Mouse (Mus musculus) naive thymus-derived CD4-positive, alpha-beta T cell, adult 2 months (primary cell): ENCODE measurements around the gene Bcar1.

Experiments used
- DNase-seq: peaks from one replicate; pipeline ENCODE4 v3.0.0-alpha.2; 2011; ENCODE audit warnings: low read depth

Gene Bcar1

DNA sequence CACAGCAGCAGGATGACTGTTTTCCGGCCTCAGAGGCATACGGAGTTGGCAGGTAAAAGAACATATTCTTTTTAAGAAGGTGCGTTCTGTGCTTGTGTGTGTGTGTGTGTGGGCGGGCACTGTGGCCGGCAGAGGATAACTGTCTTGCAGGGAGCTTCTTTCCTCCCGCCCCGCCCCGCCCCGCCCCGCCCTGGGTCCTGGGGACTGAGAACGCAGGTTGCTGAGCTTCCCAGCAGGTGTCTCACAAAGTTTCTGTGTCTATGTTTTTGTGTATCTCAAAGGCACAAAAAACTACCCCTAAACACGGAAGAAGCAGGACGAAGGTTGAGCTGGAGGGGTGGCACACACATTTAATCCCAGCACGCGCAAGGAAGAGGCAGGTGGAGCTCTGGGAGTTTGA lies 25.7 kb upstream of the Bcar1 start:
- no peak for DNase-seq

DNA sequence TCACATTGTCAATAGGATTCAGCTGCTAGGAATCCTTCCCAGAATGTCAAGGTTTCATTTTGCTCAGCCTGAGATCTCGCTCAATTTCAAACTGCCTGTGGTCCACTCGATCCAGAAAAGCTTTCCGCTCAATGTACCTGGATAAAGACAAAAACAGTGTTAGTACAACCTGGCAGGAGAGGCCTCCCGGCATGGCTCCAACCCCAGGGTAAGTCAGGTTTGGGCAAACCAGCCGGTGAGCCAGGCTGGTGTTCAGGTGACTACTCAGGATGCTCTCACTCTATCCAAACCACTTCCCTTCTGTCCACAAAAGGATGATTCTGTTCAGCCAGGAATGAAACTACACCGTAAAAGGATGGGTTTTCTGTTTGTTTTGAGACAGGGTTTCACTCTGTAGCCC lies 25.0 kb upstream of the Bcar1 start:
- DNase-seq = no peak

DNA sequence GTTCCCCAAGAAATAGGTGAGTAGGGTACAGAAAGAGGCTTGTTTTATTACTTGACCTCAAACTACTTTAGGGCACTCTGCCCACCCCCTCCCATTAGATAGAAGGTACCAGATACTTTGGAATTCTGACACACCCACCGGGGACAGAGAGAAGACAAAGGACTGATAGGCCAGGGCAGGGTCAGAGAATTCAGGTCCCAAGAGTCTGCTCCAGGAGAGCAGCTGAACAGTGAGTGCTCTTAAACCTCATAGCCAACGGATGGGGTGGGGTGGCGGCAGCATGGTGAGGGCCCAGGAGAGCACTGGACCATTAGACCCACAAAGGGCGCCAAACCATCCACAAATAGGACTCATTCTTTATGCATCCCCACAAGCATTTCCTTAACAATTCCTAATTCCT lies 22.0 kb upstream of the Bcar1 start:
- DNase-seq = no peak

DNA sequence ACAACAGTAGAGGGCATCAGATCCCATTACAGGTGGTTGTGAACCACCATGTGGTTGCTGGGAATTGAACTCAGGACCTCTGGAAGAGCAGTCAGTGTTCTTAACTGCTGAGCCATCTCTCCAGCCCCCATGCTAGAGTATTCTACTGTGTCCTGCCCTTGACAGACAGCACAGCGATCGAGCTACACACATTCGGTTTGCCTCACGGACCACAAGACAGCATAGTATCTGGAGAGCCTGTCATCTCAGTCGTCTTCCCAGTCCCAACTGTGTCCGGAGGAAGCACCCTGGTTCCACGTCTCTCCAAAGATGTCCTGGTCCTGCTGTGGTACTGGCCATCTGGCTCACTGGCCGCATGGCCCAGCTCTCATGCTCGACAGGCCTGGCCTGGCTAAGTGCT lies 21.5 kb upstream of the Bcar1 start:
- no peak for DNase-seq

DNA sequence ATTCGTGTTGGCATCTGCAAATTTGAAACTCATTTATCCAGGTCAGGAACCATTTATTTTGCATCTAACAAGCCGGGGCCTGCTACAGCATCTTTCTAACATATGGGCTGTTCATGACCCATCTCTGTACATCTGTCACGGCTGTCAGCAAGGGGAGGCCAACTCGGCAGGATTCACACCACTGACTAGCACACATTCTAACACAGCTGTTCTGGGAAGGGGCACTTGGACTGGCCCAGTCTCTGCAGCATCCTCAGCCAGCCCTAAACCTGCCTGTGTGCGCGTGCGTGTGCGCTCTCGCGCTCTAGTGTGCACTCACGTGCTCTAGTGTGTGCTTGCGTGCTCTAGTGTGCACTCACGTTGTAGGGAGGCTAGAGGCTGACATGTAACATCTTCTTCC lies 17.1 kb upstream of the Bcar1 start:
- no peak for DNase-seq

DNA sequence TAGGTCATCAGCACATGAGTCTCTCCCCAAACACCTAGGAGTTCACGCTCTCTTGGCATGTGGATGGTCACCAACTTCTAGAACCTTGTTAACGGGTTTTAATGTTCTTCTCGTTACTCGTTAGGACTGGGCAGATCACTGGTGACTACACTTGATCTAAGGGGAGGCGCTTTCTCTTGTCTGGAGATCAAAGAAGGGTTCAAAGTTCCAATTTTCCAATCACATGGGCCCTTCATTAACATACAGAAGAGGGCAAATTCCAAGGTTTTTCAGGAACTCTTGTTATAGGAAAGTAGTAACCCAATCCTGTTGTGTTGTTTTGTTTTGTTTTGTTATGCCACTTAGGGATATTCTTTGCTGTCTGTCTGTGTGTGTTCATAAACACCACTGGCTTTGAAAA lies 15.2 kb upstream of the Bcar1 start:
- DNase-seq = no peak

DNA sequence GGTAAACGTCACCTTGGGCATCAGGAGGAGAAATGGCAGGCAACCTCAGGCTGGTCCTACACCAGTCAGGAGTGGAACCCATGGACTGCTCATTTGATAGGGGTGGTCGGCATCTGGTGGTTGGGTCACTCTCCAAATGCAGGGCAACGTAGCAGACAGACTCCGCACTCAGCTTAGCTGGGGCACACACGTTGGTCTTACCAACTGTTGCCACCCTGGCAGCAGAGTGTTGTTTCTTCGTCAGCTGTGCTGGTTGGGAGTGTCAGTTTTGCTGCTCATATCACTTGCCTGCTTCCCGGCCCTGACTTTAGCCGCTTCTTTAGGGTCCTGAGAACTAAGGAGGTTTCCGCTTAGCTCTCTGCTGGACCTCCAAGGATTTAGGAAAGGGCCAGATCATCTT lies 14.0 kb upstream of the Bcar1 start:
- no peak for DNase-seq

DNA sequence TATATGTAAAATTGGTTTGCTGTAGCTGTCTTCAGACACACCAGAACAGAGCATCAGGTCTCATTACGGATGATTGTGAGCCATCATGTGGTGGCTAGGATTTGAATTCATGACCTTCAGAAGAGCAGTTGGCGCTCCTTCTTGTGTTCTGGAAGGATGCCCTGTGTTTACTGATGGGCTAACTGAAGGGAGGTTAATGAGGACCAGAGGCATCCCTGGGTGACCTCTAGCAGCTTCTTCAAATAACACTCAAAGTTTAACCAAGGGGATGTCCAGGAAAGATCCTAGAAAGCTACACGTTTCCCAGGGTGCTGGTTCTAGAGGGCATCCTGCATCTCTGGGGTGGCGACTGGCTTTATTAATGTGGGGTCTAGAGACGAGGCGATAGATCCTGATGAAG lies 11.1 kb upstream of the Bcar1 start:
- DNase-seq = no peak

DNA sequence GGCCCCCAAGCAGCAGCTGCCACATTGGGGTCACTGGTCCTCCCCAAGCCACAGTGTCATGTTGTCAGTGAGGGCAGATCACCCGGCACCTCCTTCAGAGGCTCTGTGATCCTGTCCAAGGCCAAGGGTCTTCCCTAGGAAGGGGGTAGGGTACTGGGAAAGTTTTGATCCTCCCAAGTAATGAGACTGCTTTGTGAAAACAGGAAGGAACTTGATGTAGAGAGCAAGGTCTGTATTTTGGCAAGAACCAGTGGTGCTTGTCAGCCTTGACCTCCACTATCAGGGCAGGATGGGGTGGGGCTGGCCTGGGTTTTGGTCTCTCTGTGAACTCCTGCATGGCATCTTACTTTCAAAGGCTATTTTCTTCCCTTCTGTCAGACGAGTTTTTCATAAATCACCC lies 10.5 kb upstream of the Bcar1 start:
- DNase-seq = no peak

DNA sequence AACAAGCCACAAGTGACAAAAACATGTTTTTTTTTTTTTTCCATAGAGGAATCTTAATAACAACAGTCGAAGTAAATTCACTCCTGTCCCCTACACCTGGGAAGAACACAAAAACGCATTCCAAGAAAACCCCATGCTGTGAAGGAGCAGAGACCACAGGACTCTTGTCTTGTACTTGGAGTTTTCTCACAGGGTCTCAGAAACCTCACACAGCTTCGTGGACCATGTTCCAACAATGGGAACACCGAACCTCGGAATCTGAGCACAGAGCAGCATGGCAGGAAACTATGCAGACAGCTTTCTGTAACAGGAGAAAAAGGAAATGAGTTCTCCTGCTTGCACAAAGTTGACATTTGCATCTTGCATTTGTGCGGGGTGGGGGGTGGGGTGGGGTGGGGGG lies 5.2 kb upstream of the Bcar1 start:
- no peak for DNase-seq

DNA sequence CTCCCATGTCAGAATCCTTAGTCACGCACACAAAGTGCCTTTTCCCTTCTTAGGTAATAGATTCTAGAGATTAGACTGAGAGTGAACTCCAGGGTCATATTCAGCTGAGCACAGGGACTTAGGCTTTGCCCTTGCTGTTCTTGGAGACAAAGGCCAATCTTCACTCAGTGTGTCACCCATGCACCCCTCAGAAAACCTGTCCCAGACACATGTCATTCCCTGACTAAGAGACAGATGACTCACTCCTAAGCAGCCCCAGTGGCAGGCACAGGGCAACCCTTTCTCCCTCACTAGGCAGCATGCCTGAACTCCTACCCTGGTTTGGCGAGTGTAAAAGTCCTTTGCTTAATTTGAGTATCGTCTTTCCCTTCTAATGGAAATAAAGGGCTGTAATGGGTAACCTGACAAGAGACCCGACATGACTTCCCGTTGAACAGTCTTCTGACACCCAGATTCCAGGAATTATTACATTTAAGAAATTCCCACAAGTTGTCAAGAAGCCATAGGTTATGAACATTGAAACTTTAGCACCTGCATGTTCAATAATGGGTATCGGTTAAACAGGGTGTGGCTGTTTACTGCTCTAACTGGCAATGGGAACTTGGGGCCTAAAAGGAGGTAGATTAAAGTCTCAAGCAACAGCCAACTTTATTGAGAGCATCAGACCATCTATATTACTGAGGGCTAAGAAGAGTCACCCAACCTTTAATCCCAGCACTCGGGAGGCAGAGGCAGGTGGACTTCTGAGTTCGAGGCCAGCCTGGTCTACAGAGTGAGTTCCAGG lies 4.4 kb upstream of the Bcar1 start:
- DNase-seq = no peak

DNA sequence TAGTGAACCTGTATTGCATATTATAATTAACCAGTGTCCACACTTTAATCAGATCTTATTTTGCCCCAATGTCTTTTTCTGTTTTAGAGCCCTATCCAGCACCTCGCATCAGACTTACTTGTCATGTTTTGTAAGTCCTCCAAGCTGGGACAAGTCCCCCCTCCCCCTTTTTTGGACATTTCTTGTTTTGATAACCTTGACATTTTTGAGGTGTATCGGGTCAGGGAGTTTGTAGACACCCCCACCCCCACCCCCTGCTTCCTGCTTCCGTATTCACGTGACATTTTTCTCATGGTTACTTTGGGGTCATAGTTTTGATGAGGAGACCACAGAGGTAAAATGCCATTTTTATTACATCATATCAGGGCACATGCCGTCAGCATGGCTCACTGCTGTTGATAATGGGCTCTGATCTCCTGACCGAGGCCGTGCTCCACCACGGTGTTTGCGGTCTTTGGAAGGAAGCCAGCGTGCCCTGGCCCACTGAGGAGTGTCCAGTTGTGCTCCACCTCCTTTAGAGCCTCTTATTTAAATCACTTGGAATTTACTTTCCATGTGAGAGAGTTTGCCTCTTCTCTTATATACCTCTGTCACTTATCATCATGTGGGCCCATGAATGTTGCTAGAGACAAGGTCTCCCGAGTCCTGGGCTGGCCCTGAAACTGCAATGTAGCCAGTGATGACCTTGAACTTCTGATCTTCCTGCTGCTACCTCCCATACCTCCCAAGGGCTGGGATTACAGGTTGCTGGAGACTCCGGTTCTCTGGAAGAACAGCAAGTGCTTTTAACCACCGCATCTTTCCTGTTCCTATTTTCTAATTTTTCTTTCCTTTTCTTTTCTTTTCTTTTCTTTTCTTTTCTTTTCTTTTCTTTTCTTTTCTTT lies 3.2 kb upstream of the Bcar1 start:
- DNase-seq = no peak

DNA sequence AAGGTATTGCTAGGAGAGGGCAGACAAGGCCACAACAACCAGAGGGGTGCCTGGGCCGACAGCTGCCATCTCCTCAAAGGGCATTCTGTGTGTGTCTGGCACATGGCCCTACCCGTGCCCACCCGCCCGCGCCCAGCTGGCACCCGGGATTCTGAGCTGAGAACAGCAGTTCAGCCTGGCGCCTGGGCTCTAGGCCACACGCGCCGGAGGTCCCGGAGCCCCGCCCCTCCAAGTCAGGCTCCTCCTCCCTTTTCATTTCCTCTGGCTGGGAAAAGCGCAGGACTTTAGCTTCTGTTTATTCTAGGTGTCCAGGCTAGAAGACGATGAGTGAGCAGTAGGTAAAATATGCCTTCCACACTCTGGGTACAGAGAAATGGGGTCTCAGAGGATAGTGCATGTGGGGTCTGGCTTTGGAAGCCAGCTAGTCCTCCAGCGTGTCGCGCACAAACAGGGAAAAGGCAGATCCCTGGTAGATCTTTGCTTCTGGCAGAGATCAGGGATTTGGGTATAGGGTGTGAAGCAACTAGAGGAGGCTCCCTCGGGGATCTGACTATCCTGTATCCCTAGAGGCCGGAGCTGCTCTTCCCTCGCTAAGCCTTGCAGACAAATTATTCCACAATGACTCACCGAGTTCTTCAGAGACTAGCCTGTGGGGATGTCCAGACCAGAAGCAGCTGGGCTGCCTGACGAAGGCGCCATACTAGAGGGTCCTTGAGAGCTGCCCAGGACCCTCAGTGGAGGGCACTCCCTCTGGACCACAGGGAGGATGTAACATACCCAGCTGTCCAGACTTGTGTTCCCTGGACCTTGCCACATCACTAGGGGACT lies 2.2 kb upstream of the Bcar1 start:
- no peak for DNase-seq

DNA sequence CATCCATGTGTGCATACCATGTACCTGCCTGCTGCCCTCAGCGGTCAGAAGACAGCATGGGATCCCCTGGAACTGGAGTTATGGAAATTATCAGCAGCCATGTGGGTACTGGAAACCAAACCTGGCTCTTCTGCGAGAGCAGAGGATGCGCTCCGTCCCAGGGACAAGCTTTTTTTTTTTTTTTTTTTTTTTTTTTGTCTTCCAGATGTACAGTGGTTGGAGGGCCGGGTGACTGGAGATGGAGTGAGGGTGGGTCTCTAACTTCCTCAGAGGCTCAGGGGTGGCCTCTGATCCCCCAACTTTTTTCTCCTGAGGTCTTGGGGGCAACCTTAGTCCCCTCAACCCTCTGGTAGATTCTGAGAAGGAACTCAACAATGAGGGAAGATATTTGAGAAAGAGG lies 1.5 kb upstream of the Bcar1 start:
- DNase-seq = no peak

DNA sequence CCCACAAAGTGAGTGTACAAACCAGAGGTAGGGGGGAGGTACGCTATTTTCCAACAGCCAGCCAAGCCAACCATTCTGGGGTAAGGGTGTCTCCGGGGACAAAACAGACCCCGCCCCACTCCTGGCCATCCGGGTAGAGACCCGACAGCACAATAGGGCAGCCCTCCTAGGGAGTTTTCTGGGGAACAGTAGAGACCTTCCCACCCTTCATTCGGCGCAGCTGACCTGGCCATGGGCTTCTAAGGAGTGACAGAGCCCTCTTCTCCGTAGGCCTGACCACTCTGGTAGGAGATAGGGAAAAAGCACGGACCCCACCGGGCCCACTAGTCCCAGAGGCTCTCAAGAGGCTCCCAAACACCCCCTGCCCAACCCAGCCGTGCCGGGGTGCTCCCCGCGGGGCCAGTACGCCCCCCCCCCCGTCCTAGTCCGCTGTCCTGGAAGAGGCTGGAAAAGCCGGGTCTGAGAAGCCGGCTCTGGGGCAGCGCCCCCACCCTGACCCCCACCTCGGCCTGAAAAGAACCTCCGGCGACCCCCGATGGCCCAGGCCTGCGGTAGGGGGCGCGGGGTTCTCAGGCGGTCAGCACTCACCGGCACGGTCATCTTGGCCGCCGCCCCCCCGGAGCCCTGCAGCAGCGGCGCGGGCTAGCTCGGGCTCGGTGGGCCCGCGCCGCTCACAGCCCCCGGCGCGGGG lies 363 bp downstream of the Bcar1 start:
- DNase-seq = no peak

DNA sequence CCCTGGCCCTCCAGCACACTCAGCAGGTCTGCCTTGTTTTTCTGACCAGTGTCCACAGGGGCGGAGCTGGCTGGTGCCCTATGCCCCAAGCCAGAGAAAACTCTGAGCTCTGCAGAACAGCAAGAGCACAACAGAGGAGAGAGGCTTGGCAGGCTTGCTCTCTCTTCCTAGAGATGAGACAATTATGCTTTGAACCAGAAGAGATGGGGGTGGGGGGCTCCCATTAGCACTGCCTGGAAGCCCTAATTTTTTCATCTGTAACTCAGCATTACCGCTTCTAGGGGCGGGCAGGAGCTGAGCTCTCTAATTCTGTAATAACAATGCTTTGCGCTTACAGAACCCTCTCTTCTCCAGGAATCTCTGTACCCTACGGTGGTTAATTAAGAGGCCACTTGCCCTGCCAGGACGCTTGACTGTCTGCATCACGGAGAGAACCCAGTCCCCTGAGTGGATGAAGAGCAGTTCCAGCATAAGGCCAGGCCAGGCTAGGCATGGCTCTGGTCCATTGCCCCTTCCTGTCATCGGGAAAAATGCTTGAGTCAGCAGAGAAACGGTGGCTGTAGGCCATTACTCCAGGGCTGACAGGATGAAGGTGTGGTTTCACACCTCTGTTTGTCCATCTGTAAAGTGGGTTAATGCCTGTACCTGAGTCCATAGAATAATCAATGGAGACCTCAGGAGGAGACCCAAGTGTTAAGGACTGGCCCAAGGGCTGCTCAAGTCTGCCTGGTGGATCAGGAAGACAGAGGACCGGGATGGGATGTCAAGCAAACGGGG lies 1.2 kb downstream of the Bcar1 start:
- no peak for DNase-seq

DNA sequence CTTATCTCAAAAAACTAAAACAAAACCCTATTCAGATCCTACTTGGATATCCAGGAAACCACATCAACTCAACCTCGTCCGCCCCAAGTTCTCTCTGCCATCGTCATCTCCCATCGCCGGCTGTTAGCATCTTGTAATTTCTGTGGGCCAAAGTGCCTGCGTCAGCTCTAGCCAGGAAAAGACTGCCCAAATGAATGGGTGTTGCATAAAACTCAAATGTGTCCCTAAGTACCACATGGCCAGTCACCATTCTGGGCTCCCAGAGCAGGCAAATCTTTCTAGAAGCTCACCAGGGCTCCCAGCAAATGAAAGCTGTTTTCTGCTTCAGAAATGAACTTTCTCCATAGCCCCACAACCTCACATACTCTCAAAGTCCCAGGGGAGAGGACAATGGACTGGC lies 2.1 kb downstream of the Bcar1 start:
- no peak for DNase-seq

DNA sequence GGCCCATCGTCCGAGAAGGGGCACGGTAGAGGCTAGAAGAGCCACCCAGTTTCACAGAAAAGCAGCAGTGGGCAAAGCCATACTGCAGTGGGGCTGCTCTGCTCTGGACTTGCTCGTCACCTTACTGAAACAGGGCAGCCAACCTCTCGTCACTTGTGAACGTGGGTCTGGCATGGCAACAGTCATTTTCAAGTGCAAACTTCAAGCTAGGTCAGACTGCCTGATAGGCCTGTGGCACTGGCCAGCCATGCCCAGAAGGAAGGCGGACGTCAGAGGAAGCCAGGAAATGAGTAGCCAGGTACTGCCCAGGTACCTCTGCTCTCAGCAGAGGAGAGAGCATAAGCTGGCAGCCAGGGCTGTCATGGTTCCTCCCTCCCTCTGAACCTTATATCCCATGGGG lies 2.6 kb downstream of the Bcar1 start:
- DNase-seq = no peak

DNA sequence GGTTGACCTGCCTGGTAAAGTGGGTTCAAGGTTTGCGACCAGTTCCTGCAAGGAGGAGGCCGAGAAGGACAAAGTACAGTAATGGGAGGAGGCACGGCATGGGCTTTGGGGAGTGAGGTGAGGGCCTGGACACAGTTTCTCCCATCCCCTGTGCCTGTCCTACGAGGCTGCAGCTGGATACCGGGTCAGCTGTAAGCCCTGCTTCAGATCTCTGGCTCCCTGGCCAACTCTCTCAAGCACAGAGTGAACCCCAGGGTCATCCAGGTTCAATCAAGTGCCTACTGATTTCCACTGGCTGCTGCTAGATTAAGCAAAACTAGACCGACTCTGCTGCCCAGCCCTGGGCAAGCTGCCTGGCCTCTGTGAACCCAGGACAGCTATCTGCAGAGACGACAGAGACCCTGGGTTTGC lies 3.3 kb downstream of the Bcar1 start:
- no peak for DNase-seq

DNA sequence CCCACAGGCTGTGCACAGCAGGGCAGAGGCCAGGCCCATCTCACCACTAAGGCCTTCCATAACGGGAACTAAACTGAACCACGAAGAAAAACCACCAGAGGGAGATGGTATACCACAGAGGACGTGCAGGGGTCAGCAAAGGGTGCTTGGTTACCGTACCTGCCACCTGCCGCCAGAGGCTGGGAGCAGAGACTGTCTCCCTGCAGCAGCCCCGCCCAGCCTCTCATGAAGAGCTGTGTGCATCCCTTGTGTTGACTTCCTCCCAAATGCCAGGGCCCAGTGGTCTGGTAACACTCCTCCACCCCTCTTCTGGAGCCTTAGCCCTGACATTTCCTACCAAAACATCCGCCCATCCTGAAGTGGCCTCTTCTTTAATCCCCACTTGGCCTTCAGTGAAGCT lies 4.0 kb downstream of the Bcar1 start:
- no peak for DNase-seq

DNA sequence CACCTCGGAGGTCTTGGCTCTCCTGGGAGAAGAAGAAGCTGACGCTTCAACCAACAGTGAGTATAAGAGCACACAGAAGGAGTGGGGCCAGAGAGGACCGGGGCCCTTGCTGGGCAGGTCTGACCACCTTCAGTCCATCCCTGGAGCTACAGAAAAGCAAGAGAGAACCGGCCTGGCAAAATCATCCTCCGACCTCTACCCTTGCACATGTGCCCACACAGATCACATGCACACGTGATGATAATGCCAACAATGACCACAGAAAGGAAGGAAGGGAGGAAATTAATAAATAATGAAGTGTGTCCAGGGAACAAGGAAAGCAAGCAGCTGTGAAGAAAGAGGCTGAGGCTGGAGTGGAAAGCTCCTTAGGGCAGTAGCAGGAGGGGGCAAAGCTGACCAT lies 4.7 kb downstream of the Bcar1 start:
- no peak for DNase-seq
